Mouse (Mus musculus): ENCODE data around the gene Grk1.

The Grk1 gene

DNA sequence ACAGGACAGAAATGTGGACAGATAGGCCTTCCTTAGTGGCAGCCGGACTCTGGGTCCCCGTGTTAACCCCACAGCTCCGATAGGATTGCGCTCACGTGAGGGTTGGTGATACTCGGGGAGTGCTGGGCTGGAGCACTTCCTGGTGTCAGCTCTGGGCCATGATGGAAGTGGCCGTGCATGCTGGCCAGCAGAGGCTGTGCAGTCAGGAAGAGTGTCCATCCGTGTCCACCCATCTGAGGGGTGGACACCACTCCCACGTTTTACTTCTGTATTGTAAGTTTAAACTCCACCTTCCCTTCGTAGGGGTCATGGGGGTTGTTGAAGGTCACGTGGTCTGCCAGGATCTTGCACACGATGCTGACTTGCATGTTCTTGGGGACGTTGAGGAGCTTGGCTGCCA lies 18.5 kb upstream of the Grk1 start:
- Histone ChIP-seq H3K9me3 (ENCODE audit: low read length) (no peaks in the 10 kb centered on the region), H3K27me3 (ENCODE audit: insufficient read depth, low read length) (no peaks in the 10 kb centered on the region; the same call in 1 of the 2 replicates), H3K36me3 (ENCODE audit: insufficient read depth, low read length) (no peaks in the 10 kb centered on the region), H3K4me1 (replicated peaks; ENCODE audit: low read depth, low read length) (no peaks in the 10 kb centered on the region; the same call in 1 of the 2 replicates), H3K4me3 (replicated peaks; ENCODE audit: low read length) (no peak overlapping the region)
- TF ChIP-seq NANOG (IDR thresholded peaks at IDR 0.05; ENCODE audit: borderline replicate concordance, low read length) (no peak), POU5F1 (IDR thresholded peaks at IDR 0.05; ENCODE audit: borderline replicate concordance, low read length) (no peak)

DNA sequence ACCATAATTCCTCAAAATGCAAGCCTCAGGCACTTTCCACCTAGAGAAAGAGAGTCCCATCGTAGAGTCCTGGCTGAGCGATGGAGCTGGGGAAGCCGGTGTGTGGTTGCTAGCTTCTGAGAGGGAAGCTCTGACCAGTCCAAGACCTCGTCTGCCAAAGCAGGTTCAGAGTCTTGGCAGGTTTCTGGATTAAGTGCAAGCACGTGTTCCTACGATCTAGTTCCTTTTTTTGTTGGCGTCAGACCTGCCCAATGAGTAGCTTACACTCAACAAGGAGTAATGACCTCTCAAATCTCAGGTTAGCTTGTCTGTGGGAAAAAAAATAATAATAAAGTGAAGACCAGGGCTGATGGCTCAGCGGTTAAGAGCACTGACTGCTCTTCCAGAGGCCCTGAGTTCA lies 17.2 kb upstream of the Grk1 start:
- Histone ChIP-seq H3K4me1 (replicated peaks; ENCODE audit: low read depth, low read length) (no peaks in the 10 kb centered on the region; the same call in 1 of the 2 replicates), H3K36me3 (ENCODE audit: insufficient read depth, low read length) (no peaks in the 10 kb centered on the region), H3K4me3 (replicated peaks; ENCODE audit: low read length) (no peak overlapping the region), H3K9me3 (ENCODE audit: low read length) (no peaks in the 10 kb centered on the region), H3K27me3 (ENCODE audit: insufficient read depth, low read length) (no peaks in the 10 kb centered on the region; the same call in 1 of the 2 replicates)
- TF ChIP-seq POU5F1 (IDR thresholded peaks at IDR 0.05; ENCODE audit: borderline replicate concordance, low read length) (no peak), NANOG (IDR thresholded peaks at IDR 0.05; ENCODE audit: borderline replicate concordance, low read length) (no peak), CTCF (conservative IDR thresholded peaks at IDR 0.05; ENCODE audit: low read length) (no peak)

GRCm38 (mm10) chr8:13388744-13389143 lies 16.1 kb upstream of the Grk1 start:
- no peak overlapping the region for H3K4me3 ChIP-seq (replicated peaks; ENCODE audit: low read length)
- no peaks in the 10 kb centered on the region for H3K36me3 ChIP-seq (ENCODE audit: insufficient read depth, low read length)
- no peaks in the 10 kb centered on the region; the same call in 1 of the 2 replicates for H3K27me3 ChIP-seq (ENCODE audit: insufficient read depth, low read length)
- TF ChIP-seq POU5F1 (IDR thresholded peaks at IDR 0.05; ENCODE audit: borderline replicate concordance, low read length) (no peak), NANOG (IDR thresholded peaks at IDR 0.05; ENCODE audit: borderline replicate concordance, low read length) (no peak), CTCF (conservative IDR thresholded peaks at IDR 0.05; ENCODE audit: low read length) (no peak)
- H3K9me3 ChIP-seq (ENCODE audit: low read length): no peaks in the 10 kb centered on the region
- no peaks in the 10 kb centered on the region; the same call in 1 of the 2 replicates for H3K4me1 ChIP-seq (replicated peaks; ENCODE audit: low read depth, low read length)

DNA sequence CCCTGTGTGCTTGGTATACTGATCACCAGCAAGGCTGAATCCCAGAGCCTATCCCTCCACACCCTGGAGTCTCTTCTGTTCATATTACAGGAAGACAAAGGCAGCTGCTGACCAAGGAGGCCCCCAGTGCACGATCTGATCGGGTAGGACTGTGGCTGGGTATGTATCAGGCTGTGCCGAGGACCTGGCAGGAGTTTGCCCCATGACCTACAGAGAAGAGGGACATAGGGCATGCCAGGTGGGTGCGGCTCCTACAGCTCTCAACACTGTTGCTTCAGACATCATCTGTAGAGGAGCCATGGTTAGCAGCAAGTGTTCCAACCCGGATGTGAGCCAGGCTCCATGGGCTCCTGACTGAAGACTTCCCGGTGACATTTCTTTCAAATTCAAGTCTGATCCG lies 11.0 kb upstream of the Grk1 start:
- Histone ChIP-seq H3K9me3 (ENCODE audit: low read length) (no peaks in the 10 kb centered on the region), H3K4me1 (replicated peaks; ENCODE audit: low read depth, low read length) (no peaks in the 10 kb centered on the region), H3K4me3 (replicated peaks; ENCODE audit: low read length) (no peak overlapping the region), H3K27me3 (ENCODE audit: insufficient read depth, low read length) (no peaks in the 10 kb centered on the region; the same call in 1 of the 2 replicates), H3K36me3 (ENCODE audit: insufficient read depth, low read length) (no peaks in the 10 kb centered on the region)
- TF ChIP-seq POU5F1 (IDR thresholded peaks at IDR 0.05; ENCODE audit: borderline replicate concordance, low read length) (no peak), NANOG (IDR thresholded peaks at IDR 0.05; ENCODE audit: borderline replicate concordance, low read length) (no peak), CTCF (conservative IDR thresholded peaks at IDR 0.05; ENCODE audit: low read length) (no peak)

DNA sequence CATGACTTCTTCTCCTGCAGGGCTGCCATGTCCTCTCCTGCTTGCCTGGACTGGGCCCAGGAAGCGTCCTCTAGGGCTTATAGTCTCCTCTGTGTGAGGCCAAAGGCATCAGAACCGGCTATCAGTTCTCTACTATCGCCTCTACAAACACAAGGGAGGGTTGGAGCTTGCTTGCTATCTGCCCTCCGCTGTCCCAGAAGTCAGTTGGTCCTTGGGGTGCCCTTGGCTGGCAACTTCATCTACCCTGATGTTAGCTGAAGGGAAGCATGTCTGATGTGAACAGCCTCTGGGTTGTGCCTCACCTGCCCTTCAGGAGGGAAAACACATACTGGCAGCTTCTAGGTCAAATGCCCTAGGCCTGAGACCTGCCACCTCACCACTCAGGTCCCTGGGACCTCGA lies 8.2 kb upstream of the Grk1 start, which contains the start of gene Atp4b:
Gene Atp4b, minus strand, starts transcription at position 101 of the 400 bp plus-strand sequence.
- H3K36me3 ChIP-seq (ENCODE audit: insufficient read depth, low read length): no peaks in the 10 kb centered on the region
- no peaks in the 10 kb centered on the region for H3K4me1 ChIP-seq (replicated peaks; ENCODE audit: low read depth, low read length)
- H3K27me3 ChIP-seq (ENCODE audit: insufficient read depth, low read length): no peaks in the 10 kb centered on the region; the same call in 1 of the 2 replicates
- TF ChIP-seq NANOG (IDR thresholded peaks at IDR 0.05; ENCODE audit: borderline replicate concordance, low read length) (no peak), CTCF (conservative IDR thresholded peaks at IDR 0.05; ENCODE audit: low read length) (no peak), POU5F1 (IDR thresholded peaks at IDR 0.05; ENCODE audit: borderline replicate concordance, low read length) (no peak)
- no peaks in the 10 kb centered on the region for H3K9me3 ChIP-seq (ENCODE audit: low read length)
- no peak within 1 kb of the TSS for H3K4me3 ChIP-seq (replicated peaks; ENCODE audit: low read length)

- Histone ChIP-seq H3K9me3 (ENCODE audit: low read length) (no peaks in the 10 kb centered on the region), H3K4me1 (replicated peaks; ENCODE audit: low read depth, low read length) (no peaks in the 10 kb centered on the region)
- TF ChIP-seq NANOG (IDR thresholded peaks at IDR 0.05; ENCODE audit: borderline replicate concordance, low read length) (no peak), POU5F1 (IDR thresholded peaks at IDR 0.05; ENCODE audit: borderline replicate concordance, low read length) (no peak), CTCF (conservative IDR thresholded peaks at IDR 0.05; ENCODE audit: low read length) (no peak)
These were observed 1.4 kb upstream of the Grk1 start for GRCm38 (mm10) chr8:13403517-13403916.

GRCm38 (mm10) chr8:13406011-13406410 lies 1.1 kb downstream of the Grk1 start:
- no peaks in the 10 kb centered on the region; the same call in 1 of the 2 replicates for H3K27me3 ChIP-seq (ENCODE audit: insufficient read depth, low read length)
- TF ChIP-seq NANOG (IDR thresholded peaks at IDR 0.05; ENCODE audit: borderline replicate concordance, low read length): no peak
- no peak for TF ChIP-seq CTCF (conservative IDR thresholded peaks at IDR 0.05; ENCODE audit: low read length)
- no peak for TF ChIP-seq POU5F1 (IDR thresholded peaks at IDR 0.05; ENCODE audit: borderline replicate concordance, low read length)
- no peaks in the 10 kb centered on the region for H3K9me3 ChIP-seq (ENCODE audit: low read length)
- H3K4me3 ChIP-seq (replicated peaks; ENCODE audit: low read length): no peak overlapping the region
- H3K36me3 ChIP-seq (ENCODE audit: insufficient read depth, low read length): no peaks in the 10 kb centered on the region
- no peaks in the 10 kb centered on the region for H3K4me1 ChIP-seq (replicated peaks; ENCODE audit: low read depth, low read length)

More at GRCm38 (mm10) chr8:13403517-13403916, 1.4 kb upstream of the Grk1 start:
- Histone ChIP-seq H3K36me3 (ENCODE audit: insufficient read depth, low read length) (no peaks in the 10 kb centered on the region), H3K4me3 (replicated peaks; ENCODE audit: low read length) (no peak overlapping the region), H3K27me3 (ENCODE audit: insufficient read depth, low read length) (no peaks in the 10 kb centered on the region; the same call in 1 of the 2 replicates)

DNA sequence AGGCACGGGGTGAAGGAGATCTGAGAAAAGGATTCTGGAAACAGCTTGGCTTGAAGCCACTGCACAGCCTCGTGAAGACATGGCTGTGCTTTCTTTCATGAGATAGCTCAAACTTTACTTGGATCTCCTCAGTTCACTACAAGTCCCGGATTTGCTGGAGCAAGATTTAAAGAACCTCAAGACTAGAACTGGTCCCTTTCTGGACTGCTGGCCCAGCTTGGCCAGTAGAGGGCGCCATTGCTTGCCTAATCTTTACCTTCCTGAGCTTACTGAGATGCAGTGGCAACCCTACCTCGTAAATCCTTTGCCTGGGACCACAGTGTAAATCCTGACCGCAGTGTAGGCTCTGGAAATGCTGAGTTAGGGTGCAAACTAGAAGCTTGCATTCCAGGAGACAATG lies 6.7 kb downstream of the Grk1 start:
- H3K9me3 ChIP-seq (ENCODE audit: low read length): no peaks in the 10 kb centered on the region
- peaks cover 8% of the 10 kb centered on the region for H3K4me1 ChIP-seq (replicated peaks; ENCODE audit: low read depth, low read length)
- H3K27me3 ChIP-seq (ENCODE audit: insufficient read depth, low read length): no peaks in the 10 kb centered on the region
- TF ChIP-seq POU5F1 (IDR thresholded peaks at IDR 0.05; ENCODE audit: borderline replicate concordance, low read length): no peak
- TF ChIP-seq CTCF (conservative IDR thresholded peaks at IDR 0.05; ENCODE audit: low read length): peak; percentile 98
- H3K36me3 ChIP-seq (ENCODE audit: insufficient read depth, low read length): no peaks in the 10 kb centered on the region
- no peak overlapping the region for H3K4me3 ChIP-seq (replicated peaks; ENCODE audit: low read length)

Measured in E14TG2a.4 (cell line).